Mouse (Mus musculus) right cerebral cortex, postnatal 10 days (tissue): Measurements from ENCODE around the gene Mrps15.
"Not testable (repeated sequence)": the region's sequence is repeated elsewhere in the genome, so short reads cannot be mapped to it uniquely, and the experiment has no call there.

Experiments used
- DNase-seq, 2 experiments: peaks; one replicate each; pipeline ENCODE4 v3.0.0; 2021; ENCODE audit warnings: low spot score in 2 of 2

Gene Mrps15

GRCm38 (mm10) chr4:126077833-126078232 is 31.1 kb downstream of the Mrps15 start:
- DNase-seq, result no peak

DNA sequence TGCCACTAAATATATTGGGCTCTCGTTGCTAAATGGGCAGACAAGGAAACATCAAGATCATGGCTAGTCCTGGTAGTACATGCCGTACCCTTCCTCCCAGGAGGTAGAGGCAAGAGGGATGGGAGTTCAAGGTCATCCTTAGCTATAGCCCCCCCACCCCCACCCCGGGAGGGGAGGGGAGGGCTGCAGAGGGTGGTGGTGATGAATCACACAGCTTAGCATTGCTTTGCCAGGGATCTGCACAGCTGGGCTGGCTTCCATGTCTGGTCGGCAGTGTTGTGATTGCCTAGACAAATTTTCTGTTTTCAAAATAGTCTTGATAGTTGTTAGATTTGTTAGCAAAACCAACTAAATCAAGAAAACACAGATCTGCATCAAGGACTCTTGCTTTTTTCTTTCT is 32.5 kb downstream of the Mrps15 start:
- DNase-seq, result no peak

DNA sequence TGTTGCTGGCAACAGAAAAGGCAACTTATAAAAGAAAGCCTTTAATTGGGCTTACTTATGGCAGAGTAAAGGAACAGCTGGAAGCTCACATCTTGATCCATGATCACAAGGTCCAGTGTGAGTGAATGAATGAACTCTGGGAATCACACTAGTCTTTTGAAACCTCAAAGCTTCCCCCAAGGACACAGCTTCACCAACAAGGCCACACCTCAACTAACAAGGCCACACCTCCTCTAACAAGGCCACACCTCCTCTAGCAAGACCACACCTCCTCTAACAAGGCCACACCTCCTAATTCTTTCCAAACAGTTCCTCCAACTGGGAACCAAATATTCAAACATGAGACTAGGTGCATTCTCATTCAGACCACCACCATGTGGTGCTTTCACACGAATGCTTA is 34.9 kb downstream of the Mrps15 start:
- DNase-seq, result no peak

DNA sequence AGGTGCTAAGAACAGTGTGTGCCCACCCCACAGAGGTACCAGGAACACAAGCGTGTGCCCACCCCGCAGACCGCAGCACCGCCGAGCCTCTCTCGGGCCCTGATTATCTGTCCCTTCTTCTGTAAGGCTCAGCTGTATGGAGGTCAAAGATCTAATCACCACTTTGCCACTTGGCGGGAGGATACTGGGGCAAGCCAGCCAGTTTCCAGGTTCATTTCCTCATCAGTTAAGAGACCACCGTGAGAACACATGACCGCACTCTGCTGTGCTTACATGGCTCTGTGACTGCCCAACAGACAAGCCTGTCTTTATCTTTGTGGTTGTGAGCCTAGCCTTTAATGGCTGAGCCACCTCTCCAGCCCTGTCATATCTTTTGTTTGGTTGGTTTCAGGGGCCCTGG is 36.3 kb downstream of the Mrps15 start:
- no peak for DNase-seq

DNA sequence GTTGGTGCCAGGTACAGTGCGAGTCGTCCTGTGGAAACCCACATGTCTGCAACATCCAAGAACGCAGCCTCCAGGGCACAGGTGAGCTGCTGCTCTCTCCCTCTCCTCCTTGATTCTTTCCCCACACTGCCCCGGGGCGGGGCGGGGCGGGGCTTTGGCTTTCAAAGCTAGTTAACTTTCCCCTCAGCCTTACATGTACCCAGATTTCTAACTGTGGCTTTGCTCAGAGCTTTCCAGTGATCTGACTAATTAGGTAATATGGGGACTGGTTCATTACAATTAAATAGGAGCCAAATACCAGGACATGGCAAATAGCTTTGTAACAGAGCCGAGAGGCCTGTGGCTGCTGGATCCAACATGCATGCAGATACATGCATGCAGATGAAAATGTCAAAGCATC is 37.7 kb downstream of the Mrps15 start:
- DNase-seq, result no peak

DNA sequence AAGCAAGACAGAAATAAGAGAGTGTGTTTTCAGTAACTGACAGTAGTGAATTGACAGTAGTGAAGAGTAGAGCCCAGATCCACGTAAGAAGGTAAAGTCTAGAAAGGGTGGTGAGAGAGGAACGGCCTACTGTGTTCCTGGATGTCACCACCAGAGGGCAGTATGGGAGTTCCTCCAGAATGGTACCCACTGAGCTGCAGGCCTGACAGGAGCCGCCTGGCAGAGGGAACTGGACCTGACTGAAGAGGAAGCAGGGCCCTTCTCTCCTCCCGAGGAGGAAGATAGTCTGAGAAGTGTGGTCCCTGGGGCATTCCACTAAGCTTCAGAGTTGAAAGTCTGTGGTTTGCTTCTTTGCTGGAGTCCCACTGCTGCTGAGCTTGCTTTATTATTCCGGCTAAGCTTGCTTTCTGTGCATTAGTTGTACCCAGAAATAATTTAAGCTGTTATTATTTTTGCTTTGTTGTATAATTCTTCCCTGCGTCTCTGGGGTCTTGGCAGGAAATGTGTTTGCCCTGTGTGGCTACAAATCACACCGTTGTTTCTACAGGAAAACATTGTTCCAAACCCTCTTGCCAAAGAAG is 39.4 kb downstream of the Mrps15 start:
- DNase-seq, result peak; percentile 82 to 86

DNA sequence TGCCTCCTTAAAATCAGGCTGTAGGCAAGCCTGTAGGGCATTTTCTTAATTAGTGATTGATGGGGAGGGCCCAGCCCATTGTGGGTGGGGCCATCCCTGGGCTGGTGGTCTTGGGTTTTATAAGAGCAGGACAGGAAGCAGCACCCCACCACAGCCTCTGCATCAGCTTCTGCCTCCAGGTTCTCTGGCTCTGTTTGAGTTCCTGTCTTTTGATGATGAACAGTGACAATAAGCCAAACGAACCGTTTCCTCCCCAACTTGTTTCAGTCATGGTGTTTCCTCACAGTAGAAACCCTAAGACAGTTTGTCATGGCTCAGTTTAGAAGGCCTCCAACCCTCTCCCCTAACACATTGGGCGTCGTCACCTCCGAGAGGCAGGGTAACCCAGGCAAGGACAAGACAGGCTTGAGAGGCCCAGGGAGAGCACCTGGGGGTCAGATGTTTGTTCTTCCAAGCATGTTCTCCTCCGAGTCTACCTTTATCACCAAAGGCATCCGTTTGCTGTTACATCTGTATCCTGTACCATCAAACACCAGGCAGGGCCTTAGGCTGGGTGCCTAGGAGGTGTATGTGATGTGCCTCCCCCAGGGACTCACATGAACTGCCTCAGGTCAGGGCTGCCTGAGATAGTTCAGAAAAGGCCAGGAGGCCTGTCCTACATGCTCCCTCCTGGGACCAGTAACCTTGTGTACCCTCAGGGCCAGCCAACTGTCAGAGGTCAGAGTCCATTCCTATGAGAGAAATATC is 43.5 kb downstream of the Mrps15 start:
- no peak for DNase-seq

GRCm38 (mm10) chr4:126090848-126091124 is 44.1 kb downstream of the Mrps15 start:
- DNase-seq, result no peak

DNA sequence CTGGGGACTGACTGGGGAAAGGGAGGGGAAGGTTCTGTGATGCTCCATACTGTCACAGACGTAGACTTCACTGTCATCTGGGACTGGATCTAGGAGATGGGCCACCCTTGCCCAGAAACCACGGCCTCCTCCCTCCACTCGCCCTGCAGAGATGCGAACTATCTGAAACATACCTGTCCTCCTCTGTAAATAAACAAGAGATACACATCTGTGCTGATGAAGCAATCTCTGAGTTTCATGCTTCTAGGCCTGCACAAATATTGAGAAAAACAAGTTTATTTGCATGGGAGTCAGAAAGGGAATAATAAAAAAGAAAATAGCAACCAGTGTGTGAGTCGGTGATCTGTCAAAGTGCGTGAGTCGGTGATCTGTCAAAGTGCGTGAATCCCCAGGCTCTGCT is 45.1 kb downstream of the Mrps15 start:
- DNase-seq, result no peak

GRCm38 (mm10) chr4:126095622-126096430 is 49.1 kb downstream of the Mrps15 start:
- DNase-seq, result not testable (repeated sequence)

DNA sequence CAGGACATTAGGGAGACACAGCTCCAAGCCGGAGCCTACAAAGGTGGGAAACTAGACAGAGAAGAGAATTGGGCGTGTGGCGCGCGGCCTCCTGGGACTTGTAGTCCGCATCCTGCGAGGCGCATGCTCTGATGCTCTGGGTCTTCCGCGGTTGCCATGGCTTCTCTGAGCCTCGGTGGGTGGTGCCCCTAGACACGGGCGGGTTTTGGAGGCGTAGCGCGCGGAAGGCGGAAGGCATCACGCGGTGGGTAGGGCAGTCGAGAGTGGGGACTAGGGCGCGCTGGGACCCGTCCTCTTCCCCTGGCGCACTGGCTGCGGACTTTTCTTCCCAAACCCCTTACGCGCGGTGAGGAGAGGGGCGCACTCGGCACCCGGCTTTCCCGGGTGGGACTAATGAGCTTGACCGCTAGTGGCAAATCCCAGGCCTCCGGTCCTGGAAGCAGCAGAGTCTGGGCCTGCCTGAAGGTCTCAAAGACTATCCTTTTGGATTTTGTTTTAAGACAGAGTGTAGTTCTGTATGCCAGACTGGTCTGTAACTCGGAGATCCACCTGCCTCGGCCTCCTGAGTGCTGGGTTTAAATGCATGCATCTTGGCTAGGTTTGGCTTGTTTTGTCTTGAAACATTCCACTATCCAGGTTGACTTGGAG is 49.9 kb downstream of the Mrps15 start, which contains the start of gene Lsm10:
Gene Lsm10 (plus strand): TSS at position 160 of the 648 bp plus-strand sequence.
- peak; percentile 98 to 99 for DNase-seq

GRCm38 (mm10) chr4:126097711-126098253 is 51.1 kb downstream of the Mrps15 start:
- peak in 1 of 2 experiments; percentile 54 for DNase-seq

GRCm38 (mm10) chr4:126099365-126099764 is 52.6 kb downstream of the Mrps15 start:
- no peak for DNase-seq

DNA sequence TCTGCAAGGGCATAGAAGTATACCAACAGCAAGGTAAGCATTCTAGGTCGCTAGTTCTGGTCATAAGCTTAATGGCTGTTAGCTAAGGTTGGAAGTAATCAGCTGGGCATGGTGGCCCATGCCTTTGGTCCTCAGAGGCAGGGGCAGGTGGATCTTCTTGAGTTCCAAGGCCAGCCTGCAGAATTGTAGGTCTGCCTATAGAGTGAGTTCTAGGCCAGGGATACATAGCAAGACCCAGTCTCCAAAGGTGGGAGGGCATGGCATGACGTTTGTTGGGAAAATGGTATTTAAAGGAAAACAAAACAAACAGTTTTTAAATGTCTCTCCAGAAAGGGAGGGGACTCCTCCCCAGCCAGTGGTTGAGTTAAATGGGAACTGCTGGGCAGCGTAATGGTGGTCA is 54.0 kb downstream of the Mrps15 start:
- DNase-seq, result no peak

DNA sequence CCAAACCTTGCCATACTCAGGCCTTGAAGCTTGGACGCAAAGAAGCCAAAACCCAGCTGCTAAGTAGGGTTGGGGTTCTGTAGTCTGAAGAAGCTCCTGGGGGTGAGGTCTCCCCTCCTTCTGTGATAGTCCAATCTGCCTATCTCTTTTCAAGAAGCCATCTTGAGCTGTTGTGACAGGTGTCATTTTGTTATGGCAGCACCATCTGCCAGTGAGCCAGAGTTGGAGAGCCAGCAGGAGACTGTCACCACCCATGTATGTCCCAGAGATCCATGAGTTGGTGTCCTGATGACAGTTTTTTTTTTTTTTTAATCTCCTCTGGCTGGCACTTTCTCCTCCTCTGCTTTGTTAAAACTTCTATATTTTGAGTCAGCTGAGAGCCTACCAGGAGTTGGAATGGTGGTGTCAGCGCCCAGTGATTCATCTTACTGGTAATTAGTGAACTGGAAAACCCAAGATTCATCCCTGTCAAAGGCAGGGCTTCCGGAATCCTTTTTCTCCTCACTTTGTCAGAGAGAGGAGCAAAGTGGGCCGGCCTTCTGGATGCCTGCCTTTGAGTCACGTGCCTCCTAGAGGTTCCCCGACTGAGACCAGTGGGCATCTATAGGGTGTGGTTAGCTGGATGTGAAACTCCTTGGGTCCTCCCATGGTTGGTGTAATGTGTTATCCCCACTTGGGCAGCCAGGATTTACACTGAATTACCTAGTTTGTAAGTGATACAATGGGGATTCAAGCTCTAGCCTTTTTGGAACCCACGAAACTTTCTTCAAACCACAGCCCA is 55.5 kb downstream of the Mrps15 start:
- DNase-seq, result no peak

DNA sequence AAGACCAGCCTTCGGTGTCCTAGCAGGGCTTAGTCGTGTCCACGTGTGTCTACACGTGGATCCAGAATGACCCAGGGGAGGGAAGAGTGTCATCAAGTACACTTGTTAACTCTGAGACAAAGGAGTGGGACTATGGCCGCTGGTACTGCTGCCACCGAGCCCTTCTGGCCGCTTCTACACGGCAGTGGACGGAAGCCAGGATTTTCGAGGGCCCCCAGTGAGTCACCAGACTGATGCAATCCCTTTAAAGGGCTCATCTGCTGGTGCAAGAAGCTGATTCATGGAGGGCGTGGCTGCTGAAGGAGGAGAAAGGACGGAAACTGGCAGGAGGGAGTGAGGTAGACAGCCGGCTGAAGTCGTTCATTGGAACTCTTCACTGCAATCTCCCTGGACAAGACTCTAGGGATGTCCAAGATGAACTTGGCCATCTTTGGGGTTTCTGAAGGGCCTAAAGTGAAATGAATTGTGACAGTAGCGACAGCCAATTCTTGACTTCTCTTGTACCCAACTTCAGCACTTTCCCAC is 56.4 kb downstream of the Mrps15 start:
- peak; percentile 84 to 89 for DNase-seq

DNA sequence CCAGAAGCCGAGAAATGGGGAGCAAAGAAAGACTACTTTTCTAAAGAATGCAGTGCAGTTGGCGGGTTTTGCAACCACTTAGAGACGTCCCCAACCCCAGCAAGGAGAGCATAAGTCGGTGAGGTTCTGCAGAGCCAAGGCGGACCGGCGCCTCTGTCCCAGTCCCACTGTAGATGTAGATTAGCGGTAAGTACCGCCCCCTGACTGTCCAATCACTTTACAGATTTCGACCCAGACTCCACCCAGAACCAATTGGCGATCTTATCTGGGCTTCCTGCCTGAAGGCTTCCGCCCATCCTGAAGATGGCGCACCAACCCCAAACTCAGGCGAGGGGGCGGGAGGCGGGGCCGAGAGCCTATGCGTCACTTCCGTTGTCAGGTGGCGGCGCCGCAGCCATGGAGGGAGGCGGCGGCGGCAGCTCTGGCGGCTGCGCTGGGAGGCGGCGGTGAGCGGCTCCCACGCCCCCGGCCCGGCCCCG is 56.9 kb downstream of the Mrps15 start, which contains the start of gene Stk40:
Gene Stk40 (plus strand): TSS at position 368 of the 479 bp plus-strand sequence.
- peak; percentile 97 to 98 for DNase-seq

GRCm38 (mm10) chr4:126104261-126105075 is 57.7 kb downstream of the Mrps15 start:
- DNase-seq, result peak; percentile 52 to 56
